Mouse (Mus musculus) left cerebral cortex, adult 2 months (tissue): ENCODE measurements around the gene Manba. TPM values are rescaled to one million over a fixed set of nuclear protein-coding genes. Genes with fewer than 3 reads are reported as not detected.
"Not testable (repeated sequence)": the region's sequence is repeated elsewhere in the genome, so short reads cannot be mapped to it uniquely, and the experiment has no call there.

Source experiments
- DNase-seq, 2 experiments: peaks; one replicate each; pipeline ENCODE4 v3.0.0; 2021 to 2022; ENCODE audit warnings: low spot score in 2 of 2, mixed read lengths in 1 of 2; ENCODE audit errors: extremely low spot score in 1 of 2
- H3K27ac ChIP-seq: fragments of 200-600 bp; 2 replicates; pipeline ENCODE4 v1.8.1; 2022
- H3K4me3 ChIP-seq: fragments of 200-600 bp; 2 replicates; pipeline ENCODE4 v1.8.1; 2022
- CTCF ChIP-seq: fragments of 200-600 bp; IDR thresholded peaks from 2 replicates; pipeline ENCODE4 v1.8.1; 2022; ENCODE audit warnings: antibody characterized with exemption, mild to moderate bottlenecking, moderate library complexity
- intact Hi-C: fragments of 180-260 bp; cut with DNase I; formaldehyde crosslinking; loops from one replicate; pipeline ENCODE4 v1.15.1; 2025
- total RNA-seq, 2 experiments: library from RNA; stranded (reverse); gene quantifications; 2 replicates each; pipeline ENCODE4 v1.2.3; 2021

Manba gene
- total RNA-seq, 2 experiments from 2014 or later, result 8.9 to 15.5 TPM

GRCm38 (mm10) chr3:135468402-135468801, 17.0 kb upstream of the Manba start:
- no peak overlapping the region for H3K27ac ChIP-seq

GRCm38 (mm10) chr3:135469146-135469545, 16.3 kb upstream of the Manba start:
- intact Hi-C loops, result no loop called here
- DNase-seq, result no peak

More at GRCm38 (mm10) chr3:135468402-135468801, 17.0 kb upstream of the Manba start:
- TF ChIP-seq CTCF, result no peak
- intact Hi-C loops, result no loop called here
- DNase-seq, result no peak
- no peak overlapping the region for H3K4me3 ChIP-seq

GRCm38 (mm10) chr3:135469974-135470373, 15.4 kb upstream of the Manba start:
- H3K27ac ChIP-seq, result no peak overlapping the region
- intact Hi-C loops, result no loop called here
- TF ChIP-seq CTCF, result no peak
- H3K4me3 ChIP-seq, result no peak overlapping the region
- DNase-seq, result peak; percentile 57 to 71

More at GRCm38 (mm10) chr3:135469146-135469545, 16.3 kb upstream of the Manba start:
- TF ChIP-seq CTCF, result no peak
- H3K27ac ChIP-seq, result no peak overlapping the region
- no peak overlapping the region for H3K4me3 ChIP-seq

GRCm38 (mm10) chr3:135470823-135471222, 14.6 kb upstream of the Manba start:
- no peak for TF ChIP-seq CTCF
- no peak overlapping the region for H3K4me3 ChIP-seq
- DNase-seq, result no peak
- intact Hi-C loops, result no loop called here
- H3K27ac ChIP-seq, result no peak overlapping the region

GRCm38 (mm10) chr3:135475025-135475424, 10.4 kb upstream of the Manba start:
- no peak overlapping the region for H3K4me3 ChIP-seq
- TF ChIP-seq CTCF, result no peak
- H3K27ac ChIP-seq, result no peak overlapping the region
- intact Hi-C loops, result no loop called here
- DNase-seq, result no peak

GRCm38 (mm10) chr3:135476286-135476685, 9.1 kb upstream of the Manba start:
- H3K27ac ChIP-seq, result peak overlapping the region; percentile 1; the same call in 1 of the 2 replicates
- TF ChIP-seq CTCF, result no peak
- intact Hi-C loops, result no loop called here
- H3K4me3 ChIP-seq, result no peak overlapping the region
- no peak for DNase-seq

GRCm38 (mm10) chr3:135476977-135477376, 8.4 kb upstream of the Manba start:
- DNase-seq, result no peak
- TF ChIP-seq CTCF, result no peak
- intact Hi-C loops, result no loop called here
- no peak overlapping the region for H3K27ac ChIP-seq
- no peak overlapping the region for H3K4me3 ChIP-seq

GRCm38 (mm10) chr3:135479090-135479489, 6.3 kb upstream of the Manba start:
- H3K4me3 ChIP-seq, DNase-seq, intact Hi-C loops, H3K27ac ChIP-seq: not testable (repeated sequence)

GRCm38 (mm10) chr3:135480767-135481166, 4.6 kb upstream of the Manba start:
- intact Hi-C loops, result no loop called here
- DNase-seq, result no peak
- no peak overlapping the region for H3K4me3 ChIP-seq
- no peak for TF ChIP-seq CTCF
- no peak overlapping the region for H3K27ac ChIP-seq

- Histone ChIP-seq H3K27ac (no peak overlapping the region), H3K4me3 (no peak overlapping the region)
- TF ChIP-seq CTCF, result no peak
- intact Hi-C loops, result no loop called here
- DNase-seq, result no peak
These were observed 3.8 kb upstream of the Manba start for GRCm38 (mm10) chr3:135481608-135482007.

GRCm38 (mm10) chr3:135484650-135485049, 761 bp upstream of the Manba start:
- DNase-seq, H3K27ac ChIP-seq, H3K4me3 ChIP-seq, intact Hi-C loops: not testable (repeated sequence)

GRCm38 (mm10) chr3:135485900-135486241, 460 bp downstream of the Manba start:
- Histone ChIP-seq H3K4me3 (peak overlapping the region; percentile 78), H3K27ac (peak overlapping the region; percentile 70)
- DNase-seq, result no peak
- intact Hi-C loops, result no loop called here
- no peak for TF ChIP-seq CTCF

GRCm38 (mm10) chr3:135486351-135486750, 940 bp downstream of the Manba start:
- no peak for TF ChIP-seq CTCF
- no peak overlapping the region for H3K27ac ChIP-seq
- DNase-seq, result no peak
- no peak overlapping the region for H3K4me3 ChIP-seq
- intact Hi-C loops, result no loop called here

GRCm38 (mm10) chr3:135487803-135488202, 2.4 kb downstream of the Manba start:
- Histone ChIP-seq H3K27ac (no peak overlapping the region), H3K4me3 (no peak overlapping the region)
- no peak for DNase-seq
- TF ChIP-seq CTCF, result no peak
- intact Hi-C loops, result no loop called here
